Mouse (Mus musculus): ENCODE results near the gene Lrrc8c. TPM values are rescaled to one million over a fixed set of nuclear protein-coding genes. Genes with fewer than 3 reads are reported as not detected.
A peak's percentile ranks its signal among the peaks of the same experiment; 100 is the strongest.

Lrrc8c gene
- polyA plus RNA-seq, 1 experiment from 2014 or later: 13.4 TPM

GRCm38 (mm10) chr5:105565824-105566223 lies 46.6 kb downstream of the Lrrc8c start:
- no peak overlapping the region for H3K4me2 ChIP-seq (replicated peaks)
- no peak overlapping the region for H3K9ac ChIP-seq
- no peak overlapping the region for H3K27ac ChIP-seq
- H3K4me1 ChIP-seq: no peaks in the 10 kb centered on the region
- no peaks in the 10 kb centered on the region for H3K36me3 ChIP-seq
- no peaks in the 10 kb centered on the region for H3K27me3 ChIP-seq
- H3K4me3 ChIP-seq: no peak overlapping the region
- WGBS: 86% methylated on average over 4 of the region's 4 CpGs
- no peak for ATAC-seq (ENCODE audit: low FRiP score)
- H3K9me3 ChIP-seq (replicated peaks): no peaks in the 10 kb centered on the region

GRCm38 (mm10) chr5:105566852-105567412 lies 47.7 kb downstream of the Lrrc8c start:
- no peak overlapping the region for H3K9ac ChIP-seq
- 57% methylated on average over 7 of the region's 7 CpGs for WGBS
- no peak for ATAC-seq (ENCODE audit: low FRiP score)
- H3K4me1 ChIP-seq: no peaks in the 10 kb centered on the region
- H3K4me2 ChIP-seq (replicated peaks): no peak overlapping the region
- no peak overlapping the region for H3K27ac ChIP-seq
- H3K36me3 ChIP-seq: no peaks in the 10 kb centered on the region
- H3K27me3 ChIP-seq: no peaks in the 10 kb centered on the region
- no peaks in the 10 kb centered on the region for H3K9me3 ChIP-seq (replicated peaks)
- H3K4me3 ChIP-seq: no peak overlapping the region

- WGBS: 74% methylated on average over 6 of the region's 6 CpGs
These were observed 49.0 kb downstream of the Lrrc8c start for GRCm38 (mm10) chr5:105568043-105568747.

GRCm38 (mm10) chr5:105569168-105569567 lies 50.0 kb downstream of the Lrrc8c start:
- H3K4me3 ChIP-seq: no peak overlapping the region
- H3K4me1 ChIP-seq: no peaks in the 10 kb centered on the region
- 93% methylated on average over 2 of the region's 2 CpGs for WGBS
- no peak for ATAC-seq (ENCODE audit: low FRiP score)
- H3K27me3 ChIP-seq: no peaks in the 10 kb centered on the region
- no peak overlapping the region for H3K9ac ChIP-seq
- H3K9me3 ChIP-seq (replicated peaks): no peaks in the 10 kb centered on the region
- no peak overlapping the region for H3K27ac ChIP-seq
- no peak overlapping the region for H3K4me2 ChIP-seq (replicated peaks)
- H3K36me3 ChIP-seq: no peaks in the 10 kb centered on the region

More at GRCm38 (mm10) chr5:105568043-105568747, 49.0 kb downstream of the Lrrc8c start:
- H3K4me2 ChIP-seq (replicated peaks): no peak overlapping the region
- no peak for ATAC-seq (ENCODE audit: low FRiP score)
- no peak overlapping the region for H3K9ac ChIP-seq
- no peaks in the 10 kb centered on the region for H3K4me1 ChIP-seq
- H3K27ac ChIP-seq: no peak overlapping the region
- H3K9me3 ChIP-seq (replicated peaks): no peaks in the 10 kb centered on the region
- H3K36me3 ChIP-seq: no peaks in the 10 kb centered on the region
- H3K4me3 ChIP-seq: no peak overlapping the region
- no peaks in the 10 kb centered on the region for H3K27me3 ChIP-seq

- Histone ChIP-seq H3K4me2 (replicated peaks) (no peak overlapping the region), H3K9ac (no peak overlapping the region), H3K4me3 (no peak overlapping the region), H3K4me1 (peaks cover 2% of the 10 kb centered on the region; the same call in 1 of the 2 replicates), H3K27ac (no peak overlapping the region), H3K9me3 (replicated peaks) (no peaks in the 10 kb centered on the region), H3K27me3 (no peaks in the 10 kb centered on the region), H3K36me3 (no peaks in the 10 kb centered on the region)
- ATAC-seq (ENCODE audit: low FRiP score): no peak
- 80% methylated on average over 5 of the region's 5 CpGs for WGBS
These were observed 53.0 kb downstream of the Lrrc8c start for GRCm38 (mm10) chr5:105572160-105572692.

- no peak overlapping the region for H3K4me3 ChIP-seq
- no peak overlapping the region for H3K27ac ChIP-seq
- WGBS: 73% methylated on average over 7 of the region's 7 CpGs
- ATAC-seq (ENCODE audit: low FRiP score): no peak
- H3K36me3 ChIP-seq: no peaks in the 10 kb centered on the region
- no peak overlapping the region for H3K4me2 ChIP-seq (replicated peaks)
- H3K9me3 ChIP-seq (replicated peaks): no peaks in the 10 kb centered on the region
- peaks cover 2% of the 10 kb centered on the region; the same call in 1 of the 2 replicates for H3K4me1 ChIP-seq
- no peak overlapping the region for H3K9ac ChIP-seq
- H3K27me3 ChIP-seq: no peaks in the 10 kb centered on the region
These were observed 53.7 kb downstream of the Lrrc8c start for GRCm38 (mm10) chr5:105572876-105573275.

GRCm38 (mm10) chr5:105574835-105575234 lies 55.6 kb downstream of the Lrrc8c start:
- Histone ChIP-seq H3K36me3 (0 out of 2 replicates have a peak, but pooled peaks cover 4% of the 10 kb centered on the region), H3K27ac (no peak overlapping the region), H3K27me3 (no peaks in the 10 kb centered on the region), H3K4me2 (replicated peaks) (no peak overlapping the region), H3K4me3 (no peak overlapping the region), H3K9me3 (replicated peaks) (no peaks in the 10 kb centered on the region), H3K4me1 (peaks cover 2% of the 10 kb centered on the region; the same call in 1 of the 2 replicates), H3K9ac (no peak overlapping the region)
- no peak for ATAC-seq (ENCODE audit: low FRiP score)
- WGBS: 92% methylated on average over 5 of the region's 5 CpGs

GRCm38 (mm10) chr5:105575839-105576238 lies 56.7 kb downstream of the Lrrc8c start:
- no peak overlapping the region for H3K27ac ChIP-seq

GRCm38 (mm10) chr5:105580909-105581308 lies 61.7 kb downstream of the Lrrc8c start:
- Histone ChIP-seq H3K4me1 (peaks cover 14% of the 10 kb centered on the region), H3K27ac (no peak overlapping the region), H3K4me3 (no peak overlapping the region), H3K4me2 (replicated peaks) (no peak overlapping the region), H3K36me3 (0 out of 2 replicates have a peak, but pooled peaks cover 4% of the 10 kb centered on the region), H3K9me3 (replicated peaks) (no peaks in the 10 kb centered on the region), H3K27me3 (no peaks in the 10 kb centered on the region), H3K9ac (no peak overlapping the region)
- ATAC-seq (ENCODE audit: low FRiP score): no peak
- 84% methylated on average over 10 of the region's 10 CpGs for WGBS

More at GRCm38 (mm10) chr5:105575839-105576238, 56.7 kb downstream of the Lrrc8c start:
- peaks cover 2% of the 10 kb centered on the region; the same call in 1 of the 2 replicates for H3K4me1 ChIP-seq
- H3K9me3 ChIP-seq (replicated peaks): no peaks in the 10 kb centered on the region
- H3K9ac ChIP-seq: no peak overlapping the region
- 0 out of 2 replicates have a peak, but pooled peaks cover 4% of the 10 kb centered on the region for H3K36me3 ChIP-seq
- no peak overlapping the region for H3K4me3 ChIP-seq
- no peak for ATAC-seq (ENCODE audit: low FRiP score)
- WGBS: 73% methylated on average over 6 of the region's 6 CpGs
- no peak overlapping the region for H3K4me2 ChIP-seq (replicated peaks)
- H3K27me3 ChIP-seq: no peaks in the 10 kb centered on the region

- Histone ChIP-seq H3K9ac (no peak overlapping the region), H3K27ac (peak overlapping the region; percentile 53), H3K4me2 (replicated peaks) (no peak overlapping the region), H3K4me3 (no peak overlapping the region), H3K9me3 (replicated peaks) (no peaks in the 10 kb centered on the region), H3K4me1 (peaks cover 20% of the 10 kb centered on the region), H3K27me3 (no peaks in the 10 kb centered on the region), H3K36me3 (no peaks in the 10 kb centered on the region)
- 0 out of 2 replicates have a peak, but pooled peaks have one; percentile 50 for ATAC-seq (ENCODE audit: low FRiP score)
- WGBS: 51% methylated on average over 4 of the region's 4 CpGs
These were observed 66.7 kb downstream of the Lrrc8c start for GRCm38 (mm10) chr5:105585929-105586328.

GRCm38 (mm10) chr5:105586655-105587054 lies 67.5 kb downstream of the Lrrc8c start:
- H3K4me3 ChIP-seq: no peak overlapping the region
- H3K36me3 ChIP-seq: no peaks in the 10 kb centered on the region
- no peak for ATAC-seq (ENCODE audit: low FRiP score)
- H3K27ac ChIP-seq: peak overlapping the region; percentile 53; the same call in 1 of the 2 replicates
- no peaks in the 10 kb centered on the region for H3K27me3 ChIP-seq
- H3K4me2 ChIP-seq (replicated peaks): no peak overlapping the region
- H3K9me3 ChIP-seq (replicated peaks): no peaks in the 10 kb centered on the region
- H3K9ac ChIP-seq: no peak overlapping the region
- WGBS: 70% methylated on average over 5 of the region's 5 CpGs
- peaks cover 20% of the 10 kb centered on the region for H3K4me1 ChIP-seq

- Histone ChIP-seq H3K4me2 (replicated peaks) (no peak overlapping the region), H3K4me3 (no peak overlapping the region), H3K4me1 (peaks cover 20% of the 10 kb centered on the region), H3K27me3 (no peaks in the 10 kb centered on the region), H3K9ac (no peak overlapping the region), H3K27ac (no peak overlapping the region), H3K36me3 (no peaks in the 10 kb centered on the region), H3K9me3 (replicated peaks) (no peaks in the 10 kb centered on the region)
- no peak for ATAC-seq (ENCODE audit: low FRiP score)
- 75% methylated on average over 6 of the region's 6 CpGs for WGBS
These were observed 68.3 kb downstream of the Lrrc8c start for GRCm38 (mm10) chr5:105587471-105587870.

All from hindbrain, embryonic 12.5 days (tissue).